Mouse (Mus musculus) brain, embryonic 14.5 days (tissue): ENCODE data around the gene Matn1.

Experiments
- CTCF ChIP-seq: fragments of 200-500 bp; IDR thresholded peaks from 2 replicates; pipeline ENCODE4 v1.5.1; 2012; ENCODE audit warnings: inconsistent platforms, mild to moderate bottlenecking, moderate library complexity, borderline replicate concordance; ENCODE audit not compliant: insufficient read depth, insufficient read length; ENCODE audit errors: extremely low read depth
- POLR2A ChIP-seq: fragments of 200-500 bp; IDR thresholded peaks from 2 replicates; pipeline ENCODE4 v1.6.1; 2012; ENCODE audit warnings: mild to moderate bottlenecking, inconsistent platforms, borderline replicate concordance; ENCODE audit not compliant: poor library complexity, insufficient read depth, insufficient read length, severe bottlenecking; ENCODE audit errors: extremely low read depth

DNA sequence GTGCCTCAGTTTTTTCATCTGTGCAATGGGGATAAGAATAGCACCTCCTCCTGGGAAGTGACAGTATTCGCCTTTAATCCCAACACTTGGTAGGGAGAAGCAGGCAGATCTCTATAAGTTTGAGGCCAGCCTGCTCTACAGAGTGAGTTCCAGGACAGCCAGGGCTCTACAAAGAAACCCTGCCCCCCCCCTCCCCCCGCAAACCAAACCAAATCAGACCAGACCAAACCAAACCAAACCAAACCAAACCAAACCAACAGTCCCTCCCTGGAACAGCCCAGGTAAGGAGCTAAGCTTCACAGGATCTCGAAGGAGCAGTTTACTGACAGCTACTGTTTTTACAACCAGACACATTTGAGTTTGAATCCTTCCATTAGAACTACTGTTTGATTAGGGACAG is 31.6 kb upstream of the Matn1 start:
- no peak for TF ChIP-seq POLR2A
- no peak for TF ChIP-seq CTCF
